Mouse (Mus musculus) heart, embryonic 14.5 days (tissue): ENCODE results near the gene 5330417C22Rik. TPM values are rescaled to one million over a fixed set of nuclear protein-coding genes. Genes with fewer than 3 reads are reported as not detected.

ENCODE experiments used
- ATAC-seq: fragments of 200-750 bp; cut with Nextera tagmentation; 2 replicates; pipeline ENCODE4 v1.8.0; 2017; ENCODE audit warnings: low read depth, moderate TSS enrichment; ENCODE audit not compliant: insufficient number of reproducible peaks, insufficient read depth, low FRiP score
- H3K27ac ChIP-seq, 2 experiments: fragments of 200-500 bp in 1 of 2; fragments of 300-500 bp in 1 of 2; sonication (generic) in 1 of 2; replicated peaks in 1 of 2; 2 replicates each; pipeline ENCODE4 v1.5.1; 2012 to 2014; ENCODE audit warnings: low read depth in 2 of 2, low read length in 2 of 2, control low read depth in 1 of 2, mild to moderate bottlenecking in 1 of 2, mixed read lengths in 1 of 2; ENCODE audit not compliant: control insufficient read depth in 1 of 2, insufficient read depth in 1 of 2
- H3K27me3 ChIP-seq: fragments of 300-500 bp; sonication (generic); 2 replicates; pipeline ENCODE4 v1.6.1; 2014; ENCODE audit warnings: mild to moderate bottlenecking, low read length, control low read depth; ENCODE audit not compliant: control insufficient read depth, insufficient read depth
- H3K36me3 ChIP-seq: fragments of 300-500 bp; sonication (generic); 2 replicates; pipeline ENCODE4 v1.6.1; 2014; ENCODE audit warnings: mild to moderate bottlenecking, control low read depth, low read length, mixed read lengths; ENCODE audit not compliant: control insufficient read depth, insufficient read depth
- H3K4me1 ChIP-seq, 2 experiments: fragments of 200-500 bp in 1 of 2; fragments of 300-500 bp in 1 of 2; sonication (generic) in 1 of 2; 2 replicates each; pipeline ENCODE4 v1.6.1; 2012 to 2014; ENCODE audit warnings: low read length in 2 of 2, control low read depth in 1 of 2, mixed read lengths in 1 of 2; ENCODE audit not compliant: control insufficient read depth in 2 of 2, insufficient read depth in 2 of 2
- H3K4me2 ChIP-seq: fragments of 300-500 bp; sonication (generic); 2 replicates; pipeline ENCODE4 v1.6.1; 2014; ENCODE audit warnings: mild to moderate bottlenecking, low read length
- H3K4me3 ChIP-seq, 2 experiments: fragments of 200-500 bp in 1 of 2; fragments of 300-500 bp in 1 of 2; sonication (generic) in 1 of 2; 2 replicates each; pipeline ENCODE4 v1.5.1; 2012 to 2014; ENCODE audit warnings: low read length in 2 of 2, mild to moderate bottlenecking in 2 of 2, control low read depth in 1 of 2, low read depth in 1 of 2, moderate library complexity in 1 of 2; ENCODE audit not compliant: control insufficient read depth in 1 of 2, insufficient read depth in 1 of 2
- H3K9ac ChIP-seq: fragments of 300-500 bp; sonication (generic); 2 replicates; pipeline ENCODE4 v1.6.1; 2014; ENCODE audit warnings: mild to moderate bottlenecking, low read length
- H3K9me3 ChIP-seq: fragments of 300-500 bp; sonication (generic); 2 replicates; pipeline ENCODE4 v1.6.1; 2016; ENCODE audit warnings: low read length, control low read depth; ENCODE audit not compliant: control insufficient read depth
- WGBS: fragments of 180-500 bp; shearing (Covaris S2); extraction: QIAGEN DNeasy Blood & Tissue Kit; methylation state at CpG from one replicate; pipeline ENCODE4 v1.1.7; 2014; 5-methylcytosine and 5-hydroxymethylcytosine counted together
- microRNA-seq: library from miRNA; unstranded; fragments of <30 nt; microRNA quantifications from one replicate; pipeline ENCODE4, GENCODE M21; 2016
- polyA plus RNA-seq: library from polyadenylated mRNA; unstranded; fragments of >200 nt; fragmentation: Nextera tagmentation; extraction: Ambion mirVana; gene quantifications from 2 replicates; pipeline ENCODE4 v1.2.1, GENCODE M21; 2014

Gene 5330417C22Rik
- polyA plus RNA-seq, 1 experiment from 2014 or later: 0.80 TPM

DNA sequence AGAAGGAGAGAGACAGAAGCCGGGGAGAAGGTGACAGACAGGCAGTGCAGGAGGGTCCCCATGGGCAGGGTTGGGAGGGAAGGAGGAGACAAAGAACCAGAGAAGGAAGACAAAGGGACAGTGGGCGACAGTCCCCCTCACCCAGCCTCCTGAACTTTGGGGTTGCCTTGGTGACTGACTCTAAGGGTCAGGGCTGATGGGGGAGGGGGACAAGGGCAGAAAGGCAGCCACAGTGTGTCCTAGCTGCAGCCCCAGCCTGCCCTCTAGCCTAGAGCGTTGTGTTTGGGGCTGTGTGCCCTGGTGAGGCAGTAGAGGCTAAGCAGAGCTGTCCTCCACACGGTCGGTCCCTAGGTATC, 126.0 kb downstream of the 5330417C22Rik start:
- peaks cover 3 to 9% of the 10 kb centered on the region in 2 experiments; a peak in 2 of 4 replicates for H3K4me1 ChIP-seq
- peaks cover 9% of the 10 kb centered on the region; the same call in 1 of the 2 replicates for H3K27me3 ChIP-seq
- ATAC-seq: no peak
- H3K27ac ChIP-seq: no peak overlapping the region
- H3K9ac ChIP-seq: no peak overlapping the region
- WGBS: 49% methylated on average over 5 of the region's 5 CpGs
- H3K36me3 ChIP-seq: 0 out of 2 replicates have a peak, but pooled peaks cover 5% of the 10 kb centered on the region
- no peak overlapping the region for H3K4me2 ChIP-seq
- H3K9me3 ChIP-seq: peaks cover 6% of the 10 kb centered on the region; the same call in 1 of the 2 replicates
- no peak overlapping the region for H3K4me3 ChIP-seq

GRCm38 (mm10) chr3:108409656-108410358, 126.5 kb downstream of the 5330417C22Rik start:
- H3K4me2 ChIP-seq: no peak overlapping the region
- H3K4me1 ChIP-seq: peaks cover 0 to 4% of the 10 kb centered on the region in 2 experiments; a peak in 2 of 4 replicates
- 60% methylated on average over 8 of the region's 8 CpGs for WGBS
- 0 out of 2 replicates have a peak, but pooled peaks cover 5% of the 10 kb centered on the region for H3K36me3 ChIP-seq
- peaks cover 6% of the 10 kb centered on the region; the same call in 1 of the 2 replicates for H3K27me3 ChIP-seq
- H3K9me3 ChIP-seq: peaks cover 6% of the 10 kb centered on the region; the same call in 1 of the 2 replicates
- ATAC-seq: no peak
- H3K4me3 ChIP-seq: no peak overlapping the region
- no peak overlapping the region for H3K27ac ChIP-seq
- no peak overlapping the region for H3K9ac ChIP-seq

- H3K36me3 ChIP-seq: 0 out of 2 replicates have a peak, but pooled peaks cover 3% of the 10 kb centered on the region
- no peak overlapping the region for H3K27ac ChIP-seq
- 0 out of 2 replicates have a peak, but pooled peaks cover 4% of the 10 kb centered on the region for H3K27me3 ChIP-seq
- H3K4me2 ChIP-seq: no peak overlapping the region
- H3K4me3 ChIP-seq: no peak overlapping the region
- 84% methylated on average over 8 of the region's 8 CpGs for WGBS
- ATAC-seq: no peak
- peaks cover 4% of the 10 kb centered on the region; the same call in 1 of the 2 replicates for H3K9me3 ChIP-seq
- peaks cover 0 to 4% of the 10 kb centered on the region in 2 experiments; a peak in 2 of 4 replicates for H3K4me1 ChIP-seq
- H3K9ac ChIP-seq: no peak overlapping the region
Observed at GRCm38 (mm10) chr3:108408517-108409008, 127.8 kb downstream of the 5330417C22Rik start.

- peaks cover 0 to under 1% of the 10 kb centered on the region in 2 experiments; a peak in 2 of 4 replicates for H3K4me1 ChIP-seq
- ATAC-seq: no peak
- no peak overlapping the region for H3K4me3 ChIP-seq
- no peaks in the 10 kb centered on the region for H3K36me3 ChIP-seq
- H3K9ac ChIP-seq: no peak overlapping the region
- 0 out of 2 replicates have a peak, but pooled peaks cover 4% of the 10 kb centered on the region for H3K27me3 ChIP-seq
- H3K4me2 ChIP-seq: no peak overlapping the region
- 85% methylated on average over 24 of the region's 24 CpGs for WGBS
- H3K9me3 ChIP-seq: no peaks in the 10 kb centered on the region
- no peak overlapping the region for H3K27ac ChIP-seq
Observed at GRCm38 (mm10) chr3:108406306-108406885, 129.9 kb downstream of the 5330417C22Rik start.

Small RNAs within 50 kb of the gene (microRNA-seq; reads per million reads assigned to microRNA genes)
- not detected for gene Gm22860

Other genes with a start within 250 kb of the 5330417C22Rik start
- gene Mybphl, start 171.6 kb downstream of the 5330417C22Rik start, polyA plus RNA-seq: 70.2 and 94.5 TPM in 2 replicates
- 17.0 and 19.3 TPM in 2 replicates for gene Psrc1, start 152.7 kb downstream of the 5330417C22Rik start, polyA plus RNA-seq
- 2.5 and 3.1 TPM in 2 replicates for gene Celsr2, start 121.0 kb downstream of the 5330417C22Rik start, polyA plus RNA-seq
- gene Sars, start 91.3 kb downstream of the 5330417C22Rik start, polyA plus RNA-seq: 84.5 and 85.2 TPM in 2 replicates
- not detected in 2 replicates for gene 1700013F07Rik, start 2.4 kb downstream of the 5330417C22Rik start, polyA plus RNA-seq
- 32.1 and 35.6 TPM in 2 replicates for gene Tmem167b, start 25.9 kb upstream of the 5330417C22Rik start, polyA plus RNA-seq
- 23.3 and 24.8 TPM in 2 replicates for gene Taf13, start 35.2 kb upstream of the 5330417C22Rik start, polyA plus RNA-seq
- 8.0 and 10.0 TPM in 2 replicates for gene Wdr47, start 54.7 kb upstream of the 5330417C22Rik start, polyA plus RNA-seq
- gene Clcc1, start 117.4 kb upstream of the 5330417C22Rik start, polyA plus RNA-seq: 45.9 and 48.3 TPM in 2 replicates
- gene Gpsm2, start 185.8 kb upstream of the 5330417C22Rik start, polyA plus RNA-seq: 27.5 and 30.4 TPM in 2 replicates
- not detected in 2 replicates for gene Aknad1, start 203.1 kb upstream of the 5330417C22Rik start, polyA plus RNA-seq